Mouse (Mus musculus) midbrain, embryonic 12.5 days (tissue): ENCODE measurements at regions not wholly inside any gene's neighbourhood (a gene's known extent, or its start where the extent isn't known, plus 50 kb on each side); places are given as distances from the start of the nearest gene placed in this dataset.

Experiments used
- ATAC-seq: fragments of 200-750 bp; cut with Nextera tagmentation; 2 replicates; pipeline ENCODE4 v1.8.0; 2017; ENCODE audit warnings: low read depth, moderate TSS enrichment, moderate library complexity; ENCODE audit not compliant: low FRiP score
- H3K27ac ChIP-seq: fragments of 300-500 bp; sonication (generic); replicated peaks from 2 replicates; pipeline ENCODE4 v1.5.1; 2016; ENCODE audit warnings: mild to moderate bottlenecking
- H3K27me3 ChIP-seq: fragments of 300-500 bp; sonication (generic); 2 replicates; pipeline ENCODE4 v1.6.1; 2016; ENCODE audit warnings: mild to moderate bottlenecking
- H3K36me3 ChIP-seq: fragments of 300-500 bp; sonication (generic); 2 replicates; pipeline ENCODE4 v1.6.1; 2016
- H3K4me1 ChIP-seq: fragments of 300-500 bp; sonication (generic); 2 replicates; pipeline ENCODE4 v1.6.1; 2016
- H3K4me2 ChIP-seq: fragments of 300-500 bp; sonication (generic); replicated peaks from 2 replicates; pipeline ENCODE4 v1.6.1; 2016; ENCODE audit warnings: mild to moderate bottlenecking, moderate library complexity
- H3K4me3 ChIP-seq: fragments of 300-500 bp; sonication (generic); 2 replicates; pipeline ENCODE4 v1.5.1; 2016; ENCODE audit warnings: mild to moderate bottlenecking
- H3K9ac ChIP-seq: fragments of 300-500 bp; sonication (generic); replicated peaks from 2 replicates; pipeline ENCODE4 v1.6.1; 2016; ENCODE audit warnings: mild to moderate bottlenecking, moderate library complexity
- H3K9me3 ChIP-seq: fragments of 300-500 bp; sonication (generic); 2 replicates; pipeline ENCODE4 v1.6.1; 2016; ENCODE audit warnings: mild to moderate bottlenecking
- WGBS: fragments of 180-500 bp; shearing (Covaris S2); methylation state at CpG from one replicate; pipeline ENCODE4 v1.1.7; 2016; 5-methylcytosine and 5-hydroxymethylcytosine counted together

- H3K27me3 ChIP-seq: no peaks in the 10 kb centered on the region
- H3K9me3 ChIP-seq: no peaks in the 10 kb centered on the region
- peak overlapping the region; percentile 68 for H3K27ac ChIP-seq
- no peak overlapping the region for H3K4me2 ChIP-seq
- no peak overlapping the region for H3K9ac ChIP-seq
- peak; percentile 77 for ATAC-seq
- H3K4me3 ChIP-seq: no peak overlapping the region
- H3K36me3 ChIP-seq: no peaks in the 10 kb centered on the region
- 59% methylated on average over 11 of the region's 11 CpGs for WGBS
- peaks cover 26% of the 10 kb centered on the region for H3K4me1 ChIP-seq
These were observed 343.8 kb downstream of the Tmem161b start for GRCm38 (mm10) chr13:84565644-84566532.

- ATAC-seq: 0 out of 2 replicates have a peak, but pooled peaks have one; percentile 0
- WGBS: 71% methylated on average over 6 of the region's 6 CpGs
These were observed 344.4 kb downstream of the Tmem161b start for GRCm38 (mm10) chr13:84566533-84566832.

GRCm38 (mm10) chr13:84569371-84569770 is 347.3 kb downstream of the Tmem161b start:
- H3K27me3 ChIP-seq: no peaks in the 10 kb centered on the region
- no peaks in the 10 kb centered on the region for H3K9me3 ChIP-seq
- no peak overlapping the region for H3K4me2 ChIP-seq
- no peak for ATAC-seq
- H3K4me1 ChIP-seq: peaks cover 33% of the 10 kb centered on the region
- H3K9ac ChIP-seq: no peak overlapping the region
- H3K36me3 ChIP-seq: no peaks in the 10 kb centered on the region
- H3K4me3 ChIP-seq: no peak overlapping the region
- peak overlapping the region; percentile 20 for H3K27ac ChIP-seq

More at GRCm38 (mm10) chr13:84566533-84566832, 344.4 kb downstream of the Tmem161b start:
- H3K4me2 ChIP-seq: no peak overlapping the region
- H3K27me3 ChIP-seq: no peaks in the 10 kb centered on the region
- no peaks in the 10 kb centered on the region for H3K9me3 ChIP-seq
- no peak overlapping the region for H3K9ac ChIP-seq
- no peak overlapping the region for H3K4me3 ChIP-seq
- peaks cover 29% of the 10 kb centered on the region for H3K4me1 ChIP-seq
- H3K36me3 ChIP-seq: no peaks in the 10 kb centered on the region
- H3K27ac ChIP-seq: peak overlapping the region; percentile 68

DNA sequence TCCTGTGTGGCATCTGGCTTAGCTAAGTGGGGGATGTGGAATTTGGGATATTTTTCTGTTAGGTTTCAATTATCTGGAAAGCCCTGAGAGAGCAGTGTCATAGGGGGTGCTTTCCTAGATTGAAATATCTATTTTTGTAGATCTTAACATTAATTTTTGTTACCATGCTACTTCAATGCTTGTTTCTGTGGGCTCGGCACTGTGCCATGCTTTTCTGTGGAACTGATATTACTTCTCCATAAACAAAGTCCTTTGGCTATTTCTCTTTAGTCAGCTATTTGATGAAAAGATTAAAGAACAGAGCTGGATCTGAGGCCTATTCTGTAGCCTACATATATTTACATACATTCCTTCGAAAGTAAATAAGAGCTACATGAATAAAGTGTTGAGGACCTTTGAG is 348.1 kb downstream of the Tmem161b start:
- H3K27ac ChIP-seq: peak overlapping the region; percentile 83
- no peak for ATAC-seq
- no peak overlapping the region for H3K4me3 ChIP-seq
- H3K9me3 ChIP-seq: no peaks in the 10 kb centered on the region
- H3K36me3 ChIP-seq: no peaks in the 10 kb centered on the region
- no peaks in the 10 kb centered on the region for H3K27me3 ChIP-seq
- H3K4me2 ChIP-seq: no peak overlapping the region
- WGBS: 41% methylated on average over 2 of the region's 2 CpGs
- H3K9ac ChIP-seq: no peak overlapping the region
- H3K4me1 ChIP-seq: peaks cover 28% of the 10 kb centered on the region

DNA sequence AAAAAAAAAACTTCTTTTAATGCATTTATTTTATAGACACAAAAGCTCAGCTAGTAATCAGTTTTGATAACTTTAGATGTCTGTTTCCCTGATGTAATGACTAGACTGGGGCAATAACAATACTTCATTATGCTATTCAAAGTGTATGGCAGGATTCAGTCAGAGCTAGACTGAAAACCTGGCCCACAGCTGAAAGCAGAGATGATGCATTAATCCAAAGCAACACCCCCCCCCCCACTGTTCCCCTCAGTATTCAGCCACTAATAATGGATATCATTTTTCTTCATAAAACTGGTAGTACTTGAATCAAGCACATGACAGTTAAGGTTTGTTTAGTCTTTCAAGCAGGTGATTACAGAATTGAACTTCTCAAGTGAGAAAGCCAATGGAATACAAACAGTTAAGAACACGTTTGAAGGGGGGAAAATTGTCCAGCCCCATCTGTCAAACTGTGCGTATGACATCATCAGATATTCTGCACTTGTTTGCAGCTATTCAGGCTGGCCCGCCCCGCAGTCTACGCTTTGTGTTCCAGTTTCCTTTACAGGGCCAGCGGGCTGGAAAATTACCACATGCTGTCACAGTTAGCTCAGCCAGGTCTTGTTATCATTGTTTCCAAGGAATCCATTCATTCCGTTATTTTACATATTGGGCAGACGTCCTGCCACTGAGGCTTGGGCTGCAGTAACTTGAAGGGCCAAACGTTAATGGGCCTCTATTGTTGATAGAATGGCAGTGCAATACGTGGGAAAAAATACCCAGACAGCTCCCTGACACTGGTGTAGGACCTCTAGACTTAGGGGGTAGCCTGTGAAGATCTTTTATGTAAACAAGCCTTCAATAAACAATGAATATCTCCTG is 349.1 kb downstream of the Tmem161b start:
- ATAC-seq: peak; percentile 98
- H3K4me1 ChIP-seq: peaks cover 21% of the 10 kb centered on the region
- no peak overlapping the region for H3K4me3 ChIP-seq
- no peaks in the 10 kb centered on the region for H3K36me3 ChIP-seq
- peak overlapping the region; percentile 25 for H3K4me2 ChIP-seq
- H3K9me3 ChIP-seq: no peaks in the 10 kb centered on the region
- no peak overlapping the region for H3K9ac ChIP-seq
- H3K27ac ChIP-seq: peak overlapping the region; percentile 83
- 2% methylated on average over 10 of the region's 10 CpGs for WGBS
- no peaks in the 10 kb centered on the region for H3K27me3 ChIP-seq

DNA sequence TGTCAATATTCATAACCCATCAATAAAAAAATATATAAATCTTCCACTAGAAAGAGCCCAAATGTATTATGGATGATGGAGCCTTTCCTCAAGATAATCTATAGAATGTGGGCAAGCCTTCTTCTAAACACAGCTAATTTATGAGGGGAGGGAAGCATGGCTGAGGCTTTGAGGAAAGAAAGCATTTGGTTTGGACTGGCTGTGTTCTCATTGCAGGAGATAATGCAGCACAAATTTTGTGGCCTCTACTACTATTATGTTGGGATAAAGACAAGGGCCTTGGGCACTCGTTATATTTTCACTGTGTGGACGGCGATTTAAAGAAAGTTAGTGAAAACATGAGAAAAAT is 349.7 kb downstream of the Tmem161b start:
- H3K4me2 ChIP-seq: no peak overlapping the region
- no peak overlapping the region for H3K9ac ChIP-seq
- no peaks in the 10 kb centered on the region for H3K36me3 ChIP-seq
- peak overlapping the region; percentile 83 for H3K27ac ChIP-seq
- no peaks in the 10 kb centered on the region for H3K27me3 ChIP-seq
- H3K4me1 ChIP-seq: peaks cover 17% of the 10 kb centered on the region
- H3K9me3 ChIP-seq: no peaks in the 10 kb centered on the region
- WGBS: 21% methylated on average over 3 of the region's 3 CpGs
- ATAC-seq: peak; percentile 63
- no peak overlapping the region for H3K4me3 ChIP-seq

DNA sequence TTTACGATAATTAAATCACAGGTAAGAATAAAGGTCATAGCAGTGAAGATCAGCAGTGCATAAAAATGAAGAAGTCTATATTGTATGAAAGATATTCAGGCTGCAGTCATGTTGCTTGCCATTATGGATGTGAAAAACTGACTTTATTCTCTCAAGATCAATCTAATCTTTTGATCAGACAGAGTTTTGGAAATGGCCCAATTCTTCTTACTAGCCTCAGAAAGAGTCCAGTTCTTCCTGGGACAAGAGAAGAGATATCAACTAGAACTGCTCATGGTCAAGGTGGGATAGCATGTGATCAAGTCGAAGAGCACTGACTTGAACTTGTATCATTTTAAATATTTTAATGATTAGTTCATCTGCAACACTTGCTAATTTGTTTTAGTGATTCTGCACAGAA is 350.1 kb downstream of the Tmem161b start:
- no peak overlapping the region for H3K4me2 ChIP-seq
- no peak overlapping the region for H3K9ac ChIP-seq
- no peak for ATAC-seq
- H3K9me3 ChIP-seq: no peaks in the 10 kb centered on the region
- WGBS: 78% methylated on average over 2 of the region's 2 CpGs
- peaks cover 17% of the 10 kb centered on the region for H3K4me1 ChIP-seq
- H3K36me3 ChIP-seq: no peaks in the 10 kb centered on the region
- H3K4me3 ChIP-seq: no peak overlapping the region
- H3K27me3 ChIP-seq: no peaks in the 10 kb centered on the region
- H3K27ac ChIP-seq: peak overlapping the region; percentile 83

DNA sequence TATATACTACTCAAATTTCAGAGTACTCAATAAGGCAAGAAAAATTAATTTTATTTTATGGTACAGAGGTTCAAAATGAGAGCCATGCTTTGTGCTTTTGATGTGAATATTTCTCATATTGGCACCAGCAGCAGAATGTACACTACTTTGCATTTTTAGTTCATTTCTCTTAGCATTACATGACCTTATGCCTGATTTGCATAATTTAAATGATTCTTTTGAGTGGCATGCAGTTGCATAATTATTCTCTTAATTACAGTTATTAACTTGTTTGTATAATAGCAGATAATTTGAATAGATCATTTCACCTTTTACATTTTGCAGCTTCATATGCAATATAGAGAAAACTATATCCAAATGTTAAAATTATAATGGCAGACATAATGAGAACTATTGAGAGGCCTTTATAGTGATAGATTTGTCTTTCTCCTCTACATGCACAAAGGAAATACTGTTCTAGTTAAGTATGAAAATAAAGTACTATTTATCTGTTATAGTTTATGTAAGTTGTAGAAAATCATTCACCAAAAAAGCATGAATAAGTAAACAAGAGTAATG is 374.6 kb downstream of the Tmem161b start:
- no peak for ATAC-seq
- H3K4me3 ChIP-seq: no peak overlapping the region
- H3K36me3 ChIP-seq: no peaks in the 10 kb centered on the region

GRCm38 (mm10) chr13:84602612-84603011 is 380.5 kb downstream of the Tmem161b start:
- no peaks in the 10 kb centered on the region for H3K36me3 ChIP-seq
- no peak overlapping the region for H3K4me2 ChIP-seq
- 80% methylated on average over 1 of the region's 1 CpGs for WGBS
- H3K4me1 ChIP-seq: no peaks in the 10 kb centered on the region
- no peaks in the 10 kb centered on the region for H3K9me3 ChIP-seq
- no peak overlapping the region for H3K27ac ChIP-seq
- no peaks in the 10 kb centered on the region for H3K27me3 ChIP-seq
- ATAC-seq: 0 out of 2 replicates have a peak, but pooled peaks have one; percentile 47
- no peak overlapping the region for H3K9ac ChIP-seq
- H3K4me3 ChIP-seq: no peak overlapping the region

More for the DNA sequence above, 374.6 kb downstream of the Tmem161b start:
- H3K27me3 ChIP-seq: no peaks in the 10 kb centered on the region
- no peaks in the 10 kb centered on the region for H3K9me3 ChIP-seq
- H3K4me2 ChIP-seq: no peak overlapping the region
- no peak overlapping the region for H3K27ac ChIP-seq
- H3K9ac ChIP-seq: no peak overlapping the region
- no peaks in the 10 kb centered on the region for H3K4me1 ChIP-seq

DNA sequence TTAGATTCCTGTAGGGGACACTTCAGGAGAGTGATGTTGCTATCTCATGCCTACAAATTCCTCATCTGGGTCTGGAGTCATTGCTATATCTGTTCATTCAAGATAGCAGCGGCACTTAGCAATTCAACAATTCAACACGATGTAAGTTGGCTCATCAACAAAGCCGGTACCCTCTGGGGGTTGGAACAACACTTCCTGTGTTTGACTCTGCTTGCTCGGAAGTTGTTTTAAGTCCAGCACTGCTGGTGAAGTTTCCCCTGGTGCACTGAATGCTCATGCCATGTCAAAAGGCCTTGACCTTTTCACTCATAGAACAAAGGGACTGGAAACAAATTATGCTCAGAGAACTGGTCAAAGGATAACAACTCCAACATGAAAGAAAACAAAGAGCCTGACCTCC is 390.4 kb downstream of the Tmem161b start:
- Histone ChIP-seq H3K4me3 (no peak overlapping the region), H3K9me3 (no peaks in the 10 kb centered on the region), H3K27ac (no peak overlapping the region), H3K36me3 (no peaks in the 10 kb centered on the region), H3K9ac (no peak overlapping the region), H3K4me1 (peaks cover 7% of the 10 kb centered on the region; the same call in 1 of the 2 replicates), H3K4me2 (no peak overlapping the region), H3K27me3 (no peaks in the 10 kb centered on the region)
- ATAC-seq: no peak
- 12% methylated on average over 4 of the region's 4 CpGs for WGBS

GRCm38 (mm10) chr13:84613004-84613403 is 390.9 kb downstream of the Tmem161b start:
- Histone ChIP-seq H3K9ac (no peak overlapping the region), H3K27me3 (no peaks in the 10 kb centered on the region), H3K4me2 (no peak overlapping the region), H3K9me3 (no peaks in the 10 kb centered on the region), H3K27ac (no peak overlapping the region), H3K4me1 (peaks cover 7% of the 10 kb centered on the region; the same call in 1 of the 2 replicates), H3K36me3 (no peaks in the 10 kb centered on the region), H3K4me3 (no peak overlapping the region)
- 25% methylated on average over 2 of the region's 2 CpGs for WGBS
- ATAC-seq: no peak

DNA sequence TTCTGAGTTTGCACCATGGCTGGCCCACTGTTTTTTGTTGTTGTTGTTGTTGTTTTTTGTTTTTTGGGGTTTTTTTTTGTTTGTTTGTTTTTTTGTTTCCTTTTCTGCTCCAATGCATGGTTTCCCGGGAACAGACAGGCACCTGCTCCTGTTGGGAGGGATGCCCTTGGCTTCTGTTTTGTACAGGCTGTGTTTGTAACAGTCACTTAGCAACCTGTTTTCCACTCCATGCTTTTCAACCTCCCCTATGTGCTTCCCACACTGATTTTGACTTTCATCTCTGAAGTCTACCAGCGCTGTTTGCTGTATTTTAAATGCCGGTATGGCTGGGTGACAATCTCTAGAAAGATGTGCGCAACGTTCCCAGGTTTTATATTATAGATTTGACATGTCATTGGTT is 402.6 kb downstream of the Tmem161b start:
- ATAC-seq: no peak
- WGBS: 84% methylated on average over 5 of the region's 5 CpGs
- peaks cover 14% of the 10 kb centered on the region for H3K4me1 ChIP-seq
- no peak overlapping the region for H3K27ac ChIP-seq
- 0 out of 2 replicates have a peak, but pooled peaks cover 3% of the 10 kb centered on the region for H3K27me3 ChIP-seq
- H3K4me2 ChIP-seq: no peak overlapping the region
- H3K9me3 ChIP-seq: no peaks in the 10 kb centered on the region
- H3K36me3 ChIP-seq: no peaks in the 10 kb centered on the region
- H3K9ac ChIP-seq: no peak overlapping the region
- no peak overlapping the region for H3K4me3 ChIP-seq
